Mouse (Mus musculus): ENCODE results near the gene Sema4c. TPM values are rescaled to one million over a fixed set of nuclear protein-coding genes. Genes with fewer than 3 reads are reported as not detected.

Gene Sema4c
- total RNA-seq, 2 experiments from 2014 or later: 17.7 to 18.4 TPM

- Histone ChIP-seq H3K4me3 (no peak overlapping the region), H3K27ac (no peak overlapping the region)
- intact Hi-C loops (cut with DNase I): no loop called here
- TF ChIP-seq CTCF (IDR thresholded peaks at IDR 0.05): no peak
- no peak for DNase-seq (ENCODE audit: extremely low spot score in 1 of 2, low spot score in 2 of 2)
These were observed 31.2 kb downstream of the Sema4c start for GRCm38 (mm10) chr1:36526903-36527302.

- DNase-seq (ENCODE audit: extremely low spot score in 1 of 2, low spot score in 2 of 2): no peak
- H3K4me3 ChIP-seq: no peak overlapping the region
- TF ChIP-seq CTCF (IDR thresholded peaks at IDR 0.05): no peak
- intact Hi-C loops (cut with DNase I): no loop called here
- H3K27ac ChIP-seq: no peak overlapping the region
These were observed 32.4 kb downstream of the Sema4c start for GRCm38 (mm10) chr1:36525774-36526173.

GRCm38 (mm10) chr1:36524058-36524457 is 34.1 kb downstream of the Sema4c start:
- intact Hi-C loops (cut with DNase I): no loop called here
- no peak for TF ChIP-seq CTCF (IDR thresholded peaks at IDR 0.05)
- Histone ChIP-seq H3K27ac (no peak overlapping the region), H3K4me3 (no peak overlapping the region)
- DNase-seq (ENCODE audit: extremely low spot score in 1 of 2, low spot score in 2 of 2): no peak

GRCm38 (mm10) chr1:36523332-36524013 is 34.7 kb downstream of the Sema4c start:
- H3K4me3 ChIP-seq: no peak overlapping the region
- no peak for DNase-seq (ENCODE audit: extremely low spot score in 1 of 2, low spot score in 2 of 2)
- no peak overlapping the region for H3K27ac ChIP-seq
- TF ChIP-seq CTCF (IDR thresholded peaks at IDR 0.05): no peak
- intact Hi-C loops (cut with DNase I): no loop called here

- H3K4me3 ChIP-seq: no peak overlapping the region
- H3K27ac ChIP-seq: no peak overlapping the region
- TF ChIP-seq CTCF (IDR thresholded peaks at IDR 0.05): no peak
- no peak for DNase-seq (ENCODE audit: extremely low spot score in 1 of 2, low spot score in 2 of 2)
- intact Hi-C loops (cut with DNase I): no loop called here
These were observed 35.9 kb downstream of the Sema4c start for GRCm38 (mm10) chr1:36522210-36522609.

- H3K4me3 ChIP-seq: no peak overlapping the region
- DNase-seq (ENCODE audit: extremely low spot score in 1 of 2, low spot score in 2 of 2): no peak
- no peak for TF ChIP-seq CTCF (IDR thresholded peaks at IDR 0.05)
- intact Hi-C loops (cut with DNase I): no loop called here
- no peak overlapping the region for H3K27ac ChIP-seq
These were observed 38.5 kb downstream of the Sema4c start for GRCm38 (mm10) chr1:36519626-36520025.

- TF ChIP-seq CTCF (IDR thresholded peaks at IDR 0.05): no peak
- intact Hi-C loops (cut with DNase I): no loop called here
- Histone ChIP-seq H3K4me3 (no peak overlapping the region), H3K27ac (no peak overlapping the region)
- DNase-seq (ENCODE audit: extremely low spot score in 1 of 2, low spot score in 2 of 2): no peak
These were observed 39.9 kb downstream of the Sema4c start for GRCm38 (mm10) chr1:36518259-36518658.

GRCm38 (mm10) chr1:36513718-36514117 is 44.4 kb downstream of the Sema4c start:
- intact Hi-C loops (cut with DNase I): loop anchor here (2.0 kb wide), 1 partner anchor 145 kb away; the partner anchor contains the start of gene Kansl3
- no peak for DNase-seq (ENCODE audit: extremely low spot score in 1 of 2, low spot score in 2 of 2)
- H3K4me3 ChIP-seq: peak overlapping the region; percentile 77
- H3K27ac ChIP-seq: no peak overlapping the region
- peak; percentile 51 for TF ChIP-seq CTCF (IDR thresholded peaks at IDR 0.05)

- no peak for DNase-seq (ENCODE audit: extremely low spot score in 1 of 2, low spot score in 2 of 2)
- intact Hi-C loops (cut with DNase I): loop anchor here (2.0 kb wide), 1 partner anchor 145 kb away; the partner anchor contains the start of gene Kansl3
These were observed 44.8 kb downstream of the Sema4c start for GRCm38 (mm10) chr1:36513310-36513709.

GRCm38 (mm10) chr1:36512966-36513280 is 45.2 kb downstream of the Sema4c start:
- Histone ChIP-seq H3K27ac (peak overlapping the region; percentile 44; the same call in 1 of the 2 replicates), H3K4me3 (peak overlapping the region; percentile 77)
- DNase-seq (ENCODE audit: extremely low spot score in 1 of 2, low spot score in 2 of 2): no peak
- no peak for TF ChIP-seq CTCF (IDR thresholded peaks at IDR 0.05)
- intact Hi-C loops (cut with DNase I): loop anchor here (2.0 kb wide), 1 partner anchor 144 kb away; the partner anchor contains the start of gene Kansl3

More at GRCm38 (mm10) chr1:36513310-36513709, 44.8 kb downstream of the Sema4c start:
- H3K4me3 ChIP-seq: peak overlapping the region; percentile 77
- H3K27ac ChIP-seq: no peak overlapping the region
- no peak for TF ChIP-seq CTCF (IDR thresholded peaks at IDR 0.05)

GRCm38 (mm10) chr1:36512089-36512965 is 45.8 kb downstream of the Sema4c start:
- intact Hi-C loops (cut with DNase I): loop anchor here (2.0 kb wide), 1 partner anchor 144 kb away; the partner anchor contains the start of gene Kansl3
- peak; percentile 64 to 65 for DNase-seq (ENCODE audit: extremely low spot score in 1 of 2, low spot score in 2 of 2)
- H3K4me3 ChIP-seq: peak overlapping the region; percentile 99
- no peak; the same call in 1 of the 2 replicates for TF ChIP-seq CTCF (IDR thresholded peaks at IDR 0.05)
- H3K27ac ChIP-seq: peak overlapping the region; percentile 95

Data from left cerebral cortex, adult 2 months (tissue).